Mouse (Mus musculus) stomach, embryonic 14.5 days (tissue): ENCODE measurements at regions not wholly inside any gene's neighbourhood (a gene's known extent, or its start where the extent isn't known, plus 50 kb on each side); places are given as distances from the start of the nearest gene placed in this dataset.
A peak's percentile ranks its signal among the peaks of the same experiment; 100 is the strongest.

ENCODE experiments used
- ATAC-seq: fragments of 200-750 bp; cut with Nextera tagmentation; 2 replicates; pipeline ENCODE4 v1.8.0; 2017; ENCODE audit warnings: low read depth, moderate TSS enrichment; ENCODE audit not compliant: insufficient number of reproducible peaks, insufficient read depth, low FRiP score
- H3K27ac ChIP-seq: fragments of 300-500 bp; sonication (generic); 2 replicates; pipeline ENCODE4 v1.5.1; 2014; ENCODE audit warnings: mild to moderate bottlenecking, low read length, moderate library complexity, mixed read lengths
- H3K27me3 ChIP-seq: fragments of 300-500 bp; sonication (generic); 2 replicates; pipeline ENCODE4 v1.6.1; 2014; ENCODE audit warnings: low read length, control low read depth, mixed read lengths; ENCODE audit not compliant: control insufficient read depth, insufficient read depth
- H3K36me3 ChIP-seq: fragments of 300-500 bp; sonication (generic); 2 replicates; pipeline ENCODE4 v1.6.1; 2014; ENCODE audit warnings: mild to moderate bottlenecking, control low read depth, low read length, moderate library complexity, mixed read lengths; ENCODE audit not compliant: control insufficient read depth, insufficient read depth
- H3K4me1 ChIP-seq: fragments of 300-500 bp; sonication (generic); 2 replicates; pipeline ENCODE4 v1.6.1; 2014; ENCODE audit warnings: low read length, control low read depth, mixed read lengths; ENCODE audit not compliant: control insufficient read depth, insufficient read depth
- H3K4me2 ChIP-seq: fragments of 300-500 bp; sonication (generic); replicated peaks from 2 replicates; pipeline ENCODE4 v1.6.1; 2014; ENCODE audit warnings: low read depth, low read length, control low read depth
- H3K4me3 ChIP-seq: fragments of 300-500 bp; sonication (generic); 2 replicates; pipeline ENCODE4 v1.5.1; 2014; ENCODE audit warnings: low read depth, low read length, control low read depth
- H3K9ac ChIP-seq: fragments of 300-500 bp; sonication (generic); replicated peaks from 2 replicates; pipeline ENCODE4 v1.6.1; 2014; ENCODE audit warnings: low read depth, mild to moderate bottlenecking, control low read depth, low read length, moderate library complexity, mixed read lengths
- H3K9me3 ChIP-seq: fragments of 300-500 bp; sonication (generic); 2 replicates; pipeline ENCODE4 v1.6.1; 2016; ENCODE audit warnings: low read depth, low read length, control low read depth; ENCODE audit not compliant: control insufficient read depth
- WGBS: fragments of 180-500 bp; shearing (Covaris S2); extraction: QIAGEN DNeasy Blood & Tissue Kit; methylation state at CpG from one replicate; pipeline ENCODE4 v1.1.7; 2014; 5-methylcytosine and 5-hydroxymethylcytosine counted together

GRCm38 (mm10) chr10:6020944-6021684 lies 98.9 kb upstream of the Rgs17 start:
- Histone ChIP-seq H3K36me3 (no peaks in the 10 kb centered on the region), H3K27me3 (no peaks in the 10 kb centered on the region), H3K4me2 (no peak overlapping the region), H3K4me3 (no peak overlapping the region), H3K4me1 (no peaks in the 10 kb centered on the region), H3K27ac (no peak overlapping the region), H3K9me3 (no peaks in the 10 kb centered on the region), H3K9ac (no peak overlapping the region)
- no peak for ATAC-seq
- 46% methylated on average over 9 of the region's 9 CpGs for WGBS

DNA sequence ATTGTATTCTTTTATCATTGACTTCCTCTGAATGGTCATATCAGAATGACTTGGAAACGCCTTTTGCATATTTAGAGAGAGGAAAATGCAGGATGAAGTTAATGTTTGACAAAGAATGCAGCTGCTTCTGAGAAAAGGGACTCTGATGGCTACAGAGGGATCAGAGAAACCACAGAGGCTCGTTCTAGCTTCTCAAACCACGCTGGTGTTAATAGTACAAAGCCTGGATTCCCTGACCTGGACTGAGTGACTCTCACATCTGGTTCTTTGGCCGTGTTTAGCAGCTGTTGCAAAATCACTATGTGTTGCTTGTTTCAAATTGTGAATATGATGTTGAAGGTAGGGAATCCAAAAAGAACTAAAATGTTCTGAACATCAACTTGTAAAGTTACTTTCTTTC lies 91.5 kb upstream of the Rgs17 start:
- WGBS = 53% methylated on average over 4 of the region's 4 CpGs
- no peaks in the 10 kb centered on the region for H3K4me1 ChIP-seq
- no peak for ATAC-seq
- no peak overlapping the region for H3K9ac ChIP-seq
- no peaks in the 10 kb centered on the region for H3K27me3 ChIP-seq
- no peaks in the 10 kb centered on the region for H3K36me3 ChIP-seq
- H3K4me2 ChIP-seq = no peak overlapping the region
- H3K9me3 ChIP-seq = no peaks in the 10 kb centered on the region
- no peak overlapping the region for H3K27ac ChIP-seq
- no peak overlapping the region for H3K4me3 ChIP-seq

GRCm38 (mm10) chr10:6011541-6011940 lies 89.3 kb upstream of the Rgs17 start:
- ATAC-seq = no peak
- H3K27me3 ChIP-seq = no peaks in the 10 kb centered on the region
- no peak overlapping the region for H3K4me3 ChIP-seq
- H3K9me3 ChIP-seq = no peaks in the 10 kb centered on the region
- no peak overlapping the region for H3K27ac ChIP-seq
- no peaks in the 10 kb centered on the region for H3K4me1 ChIP-seq
- no peaks in the 10 kb centered on the region for H3K36me3 ChIP-seq
- H3K4me2 ChIP-seq = no peak overlapping the region
- 45% methylated on average over 5 of the region's 5 CpGs for WGBS
- H3K9ac ChIP-seq = no peak overlapping the region

DNA sequence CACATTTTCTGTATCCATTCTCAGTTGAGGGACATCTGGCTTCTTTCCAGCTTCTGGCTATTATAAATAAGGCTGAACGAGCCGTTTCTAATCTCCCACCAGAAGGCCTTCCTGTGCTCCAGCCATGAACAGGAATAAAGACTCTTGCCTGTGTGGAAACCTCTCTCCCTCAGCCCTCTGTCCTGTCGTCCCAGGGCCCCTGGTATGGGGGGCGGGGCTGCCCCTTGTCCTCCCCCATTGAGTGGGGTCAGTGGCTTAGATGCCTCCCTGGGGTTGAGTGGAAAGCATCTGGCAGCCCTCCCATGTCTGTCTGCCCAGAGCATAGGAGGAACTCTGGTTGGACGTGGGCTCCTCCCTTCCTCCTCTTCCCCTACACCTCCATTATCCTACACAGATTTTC lies 88.8 kb upstream of the Rgs17 start:
- WGBS = 37% methylated on average over 5 of the region's 5 CpGs
- Histone ChIP-seq H3K27me3 (no peaks in the 10 kb centered on the region), H3K4me1 (no peaks in the 10 kb centered on the region), H3K27ac (no peak overlapping the region), H3K9ac (no peak overlapping the region), H3K4me2 (no peak overlapping the region), H3K4me3 (no peak overlapping the region), H3K36me3 (no peaks in the 10 kb centered on the region), H3K9me3 (no peaks in the 10 kb centered on the region)
- 0 out of 2 replicates have a peak, but pooled peaks have one; percentile 18 for ATAC-seq

- Histone ChIP-seq H3K27ac (no peak overlapping the region), H3K36me3 (no peaks in the 10 kb centered on the region), H3K4me1 (no peaks in the 10 kb centered on the region), H3K27me3 (no peaks in the 10 kb centered on the region), H3K4me3 (no peak overlapping the region), H3K9ac (no peak overlapping the region), H3K9me3 (no peaks in the 10 kb centered on the region), H3K4me2 (no peak overlapping the region)
- 27% methylated on average over 1 of the region's 1 CpGs for WGBS
- no peak for ATAC-seq
Measured at GRCm38 (mm10) chr10:6007238-6007972, 85.2 kb upstream of the Rgs17 start.

DNA sequence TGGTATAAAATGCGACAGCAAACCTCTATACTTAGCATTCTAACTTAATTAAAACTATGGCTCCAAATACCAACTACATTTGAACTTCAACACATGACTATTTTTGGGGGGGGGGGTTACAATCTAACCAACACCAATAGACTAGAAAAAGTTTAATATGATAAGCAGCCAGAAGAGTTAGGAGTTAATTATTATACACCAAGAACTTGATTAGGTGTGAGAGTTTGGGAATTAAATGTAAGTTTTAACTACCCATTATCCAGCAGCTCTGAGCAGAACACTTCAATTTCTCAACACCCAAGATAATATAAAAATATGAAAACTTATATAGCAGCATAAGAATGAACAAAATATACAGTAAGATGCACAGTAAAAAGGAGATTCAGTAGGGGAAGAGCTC lies 59.2 kb upstream of the Rgs17 start:
- H3K9ac ChIP-seq = no peak overlapping the region
- H3K4me1 ChIP-seq = no peaks in the 10 kb centered on the region
- no peak overlapping the region for H3K27ac ChIP-seq
- H3K36me3 ChIP-seq = no peaks in the 10 kb centered on the region
- H3K27me3 ChIP-seq = no peaks in the 10 kb centered on the region
- no peak overlapping the region for H3K4me3 ChIP-seq
- 84% methylated on average over 1 of the region's 1 CpGs for WGBS
- ATAC-seq = no peak
- H3K9me3 ChIP-seq = no peaks in the 10 kb centered on the region
- H3K4me2 ChIP-seq = no peak overlapping the region

DNA sequence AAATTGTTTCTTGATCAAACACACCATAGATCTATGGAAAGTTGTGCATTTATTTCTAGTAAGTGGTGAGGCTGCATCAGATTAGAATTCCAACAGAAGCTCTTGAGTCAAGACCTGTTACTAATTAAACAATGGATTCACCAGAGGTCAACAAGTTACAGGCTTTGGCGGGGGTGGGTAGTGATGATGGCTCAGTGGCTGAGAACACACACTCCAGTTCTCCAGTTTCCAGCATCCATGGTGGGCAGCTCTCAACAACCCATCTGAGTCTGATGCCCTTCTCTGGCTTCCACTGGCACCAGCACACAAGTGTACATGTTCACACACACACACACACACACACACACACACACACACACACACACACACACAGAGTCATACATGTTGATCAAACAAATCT lies 56.3 kb upstream of the Rgs17 start:
- 67% methylated on average over 1 of the region's 1 CpGs for WGBS
- Histone ChIP-seq H3K9me3 (no peaks in the 10 kb centered on the region), H3K27ac (no peak overlapping the region), H3K4me2 (no peak overlapping the region), H3K4me3 (no peak overlapping the region), H3K27me3 (no peaks in the 10 kb centered on the region), H3K36me3 (no peaks in the 10 kb centered on the region), H3K9ac (no peak overlapping the region), H3K4me1 (no peaks in the 10 kb centered on the region)
- no peak for ATAC-seq
